Mouse (Mus musculus) T-helper 17 cell (primary cell): ENCODE results near the gene Crebl2.

Source experiments
- in situ Hi-C, 2 experiments: fragments of 300-600 bp; cut with MboI, MseI; formaldehyde crosslinking; loops; 1 replicate in 1 of 2; 2 replicates in 1 of 2; pipeline ENCODE4 v1.15.1; 2025; ENCODE audit warnings: high pct_unique_total_duplicates in 2 of 2

Crebl2 gene

DNA sequence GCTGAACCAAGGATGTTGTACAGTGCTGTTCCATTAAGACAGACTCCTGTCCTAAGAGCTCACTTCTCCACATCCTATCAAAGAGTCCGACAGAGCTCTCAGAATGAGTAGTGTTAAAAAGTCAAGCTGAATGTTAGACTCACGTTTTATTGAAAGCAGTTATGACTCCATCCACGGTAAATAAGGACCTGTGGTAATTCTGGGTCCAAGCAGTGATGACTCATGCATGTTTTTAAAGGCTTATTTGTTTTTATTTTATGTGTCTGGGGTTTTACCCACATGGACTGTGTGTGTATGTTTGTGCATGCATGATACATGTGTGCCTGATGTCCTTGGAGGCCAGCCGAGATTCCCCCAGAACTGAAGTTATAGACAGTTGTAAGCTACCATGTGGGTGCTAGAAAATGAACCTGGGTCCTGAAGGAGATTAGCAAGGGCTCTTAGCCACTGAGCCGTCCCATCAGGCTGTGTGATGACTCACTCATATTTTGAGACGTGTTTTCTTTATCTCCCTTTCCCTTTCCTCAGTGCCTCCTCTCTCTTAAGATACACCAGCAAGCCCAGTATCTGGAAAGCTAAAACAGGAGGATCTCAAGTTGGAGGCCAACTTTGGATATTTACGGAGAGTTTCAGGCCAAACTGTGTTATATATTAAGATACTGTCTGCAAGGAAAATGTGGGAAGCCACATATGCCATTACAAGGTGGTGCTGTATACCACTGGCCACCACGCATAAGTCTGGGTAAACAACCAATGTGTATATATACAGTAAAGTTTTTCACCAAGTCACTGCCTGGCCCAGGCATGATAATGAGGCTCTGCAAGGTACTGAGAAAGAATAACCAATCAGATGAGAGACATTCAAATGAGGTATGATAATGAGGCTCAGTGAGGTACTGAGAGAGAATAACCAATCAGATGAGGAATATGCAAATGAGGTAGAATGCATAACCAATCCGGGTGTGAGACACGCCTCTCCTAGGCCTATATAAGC is 74.2 kb downstream of the Crebl2 start:
- in situ Hi-C loops, result loop anchor here in 1 of 2 experiments (25.0 kb wide), 1 partner anchor 1633 kb away; no protein-coding TSS in a partner anchor

- in situ Hi-C loops, result loop anchor here in 1 of 2 experiments (25.0 kb wide), 1 partner anchor 1631 kb away; no protein-coding TSS in a partner anchor
Measured at GRCm38 (mm10) chr6:134905811-134906210, 75.9 kb downstream of the Crebl2 start.
